Mouse (Mus musculus) embryonic fibroblast, embryonic 13.5 days (primary cell): ENCODE measurements around the gene Tmem44.

ENCODE experiments used
- CTCF ChIP-seq: IDR thresholded peaks from 2 replicates; pipeline ENCODE4 v1.5.1; 2011; ENCODE audit warnings: mild to moderate bottlenecking, control low read depth, low read length, moderate library complexity, borderline replicate concordance; ENCODE audit not compliant: insufficient read depth
- POLR2A ChIP-seq: IDR thresholded peaks from 2 replicates; pipeline ENCODE4 v1.6.1; 2011; ENCODE audit warnings: low read depth, mild to moderate bottlenecking, control low read depth, low read length, moderate library complexity

- TF ChIP-seq POLR2A: no peak
- TF ChIP-seq CTCF: no peak
Observed at GRCm38 (mm10) chr16:30533592-30533991, 17.1 kb downstream of the Tmem44 start.
